ENCODE assay signal across 29 mouse cellular contexts in genomic region chr3:88701222-88701621, GRCm38 (mm10). TPM values are rescaled to one million over a fixed set of nuclear protein-coding genes. Genes with fewer than 3 reads are reported as not detected.
"Had no signal": no experiment of that assay in that cellular context is flagged by ENCODE, and none has a peak within 500 bp of the region (broad histone marks: within the 10 kb centered on the region; RNA-seq: fewer than 3 reads in every experiment).

No protein-coding gene starts in this region.

- ATAC-seq: liver, embryonic 12.5 days had no signal

- H3K9me3 ChIP-seq: limb, embryonic 10.5 days; limb, embryonic 13.5 days; liver, embryonic 12.5 days; liver, embryonic 15.5 days; lung, embryonic 15.5 days; megakaryocyte, embryonic 14.5 days; midbrain, embryonic 10.5 days; neural tube, embryonic 12.5 days; neural tube, embryonic 15.5 days had no signal

- H3K4me3 ChIP-seq: layer of hippocampus, adult 2 months; limb, embryonic 10.5 days; limb, embryonic 13.5 days; liver, embryonic 12.5 days; liver, embryonic 15.5 days; lung, embryonic 15.5 days; megakaryocyte, embryonic 14.5 days; midbrain, embryonic 10.5 days; neural tube, embryonic 12.5 days; neural tube, embryonic 15.5 days had no signal

- H3K9ac ChIP-seq: limb, embryonic 13.5 days; liver, embryonic 12.5 days; liver, embryonic 15.5 days; lung, embryonic 15.5 days; neural tube, embryonic 12.5 days; neural tube, embryonic 15.5 days had no signal

- H3K4me2 ChIP-seq: limb, embryonic 13.5 days; liver, embryonic 12.5 days; liver, embryonic 15.5 days; lung, embryonic 15.5 days; neural tube, embryonic 12.5 days; neural tube, embryonic 15.5 days had no signal

- H3K4me1 ChIP-seq: limb, embryonic 10.5 days; limb, embryonic 13.5 days; liver, embryonic 12.5 days; liver, embryonic 15.5 days; lung, embryonic 15.5 days; megakaryocyte, embryonic 14.5 days; midbrain, embryonic 10.5 days; neural tube, embryonic 12.5 days; neural tube, embryonic 15.5 days had no signal

- H3K27ac ChIP-seq: kidney, postnatal 0 days; layer of hippocampus, adult 2 months; limb, embryonic 10.5 days; limb, embryonic 13.5 days; liver, embryonic 12.5 days; liver, embryonic 15.5 days; lung, embryonic 15.5 days; midbrain, embryonic 10.5 days; neural tube, embryonic 12.5 days; neural tube, embryonic 15.5 days; stomach, postnatal 0 days had no signal

- H3K27me3 ChIP-seq: limb, embryonic 13.5 days; liver, embryonic 12.5 days; liver, embryonic 15.5 days; lung, embryonic 15.5 days; megakaryocyte, embryonic 14.5 days; neural tube, embryonic 12.5 days; neural tube, embryonic 15.5 days had no signal

- DNase-seq: kidney, postnatal 25 days; layer of hippocampus, adult 9-11 months; liver; lung, adult 18-20 months; lung, postnatal 10 days; lung, postnatal 36 days; midbrain, embryonic 14.5 days; right cerebral cortex, adult 18-20 months; right cerebral cortex, postnatal 14 days; right cerebral cortex, postnatal 4 days; thymus, adult 2 months; thymus, postnatal 14 days; thymus, postnatal 4 days had no signal

RNA-seq across cellular contexts. Expression of gene Rxfp4, which starts 48.3 kb away (rescaled TPM):
- total RNA-seq: layer of hippocampus, adult 2 months; layer of hippocampus, postnatal 25 days; left cerebral cortex, adult 18-20 months; left cerebral cortex, postnatal 25 days had no signal
- polyA plus RNA-seq: kidney, postnatal 0 days; limb, embryonic 10.5 days; limb, embryonic 13.5 days; liver, embryonic 12.5 days; liver, embryonic 15.5 days; lung, embryonic 15.5 days; midbrain, embryonic 10.5 days; midbrain, embryonic 14.5 days; neural tube, embryonic 12.5 days; neural tube, embryonic 15.5 days; stomach, embryonic 14.5 days; thymus, adult 2 months had no signal
